Mouse (Mus musculus): ENCODE results near the gene Gm28374.

DNA sequence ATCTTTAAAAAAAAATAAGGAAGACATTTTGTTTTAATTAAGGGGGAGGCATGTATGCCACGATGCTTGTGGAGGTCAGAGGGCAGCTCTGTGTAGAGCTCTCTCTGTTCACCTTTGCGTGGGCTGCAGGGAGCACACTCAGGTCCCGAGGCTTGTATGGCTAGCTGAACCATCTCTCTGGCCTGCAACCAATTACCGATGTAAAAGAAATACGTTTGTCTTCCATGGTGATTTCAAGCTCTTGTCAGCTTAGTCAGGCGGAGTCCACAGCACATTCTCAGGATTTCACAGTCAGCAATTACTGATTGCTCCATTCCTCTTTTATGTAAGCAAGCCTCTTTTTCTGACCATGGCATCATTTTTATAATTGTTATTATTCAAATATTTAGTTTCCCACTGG lies 19.1 kb upstream of the Gm28374 start:
- TF ChIP-seq CTCF (IDR thresholded peaks at IDR 0.05; ENCODE audit: control insufficient read depth, insufficient read depth, insufficient read length): no peak
- TF ChIP-seq USF1 (IDR thresholded peaks at IDR 0.05; ENCODE audit: low read depth): no peak
- TF ChIP-seq MAX (IDR thresholded peaks at IDR 0.05): no peak
- no peak for TF ChIP-seq CEBPB (IDR thresholded peaks at IDR 0.05; ENCODE audit: low read depth)

Measured in C2C12 (cell line).